ENCODE assay signal across 16 mouse cellular contexts in the genomic region with DNA sequence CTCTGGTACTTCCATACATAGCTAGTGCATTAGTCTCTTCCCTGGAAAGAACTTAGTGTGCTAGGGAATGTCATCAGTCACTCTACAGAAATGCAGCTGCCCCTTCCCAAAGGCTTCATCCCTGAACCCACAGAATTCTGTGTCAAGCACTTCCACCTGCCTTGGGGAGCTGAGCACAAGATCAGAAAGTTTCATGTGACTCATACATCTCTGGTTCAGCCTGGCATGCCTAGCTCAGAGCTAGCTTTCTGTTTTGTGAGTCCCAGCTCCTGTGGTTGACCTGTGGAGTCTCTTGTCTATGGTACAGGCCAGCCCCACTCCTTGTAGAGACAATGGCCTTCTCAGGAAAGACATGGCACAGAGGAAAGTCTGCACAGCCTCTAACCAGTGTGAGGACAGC.
"Had no signal": no experiment of that assay in that cellular context is flagged by ENCODE, and none has a peak within 500 bp of the region (broad histone marks: within the 10 kb centered on the region; RNA-seq: fewer than 3 reads in every experiment).

No protein-coding gene starts in this region.

- H3K36me3 ChIP-seq: neural tube, embryonic 13.5 days; neural tube, embryonic 15.5 days; stomach, embryonic 15.5 days had no signal

- DNase-seq: retina, postnatal 1 day; right cerebral cortex, adult 18-20 months; right cerebral cortex, postnatal 14 days; right cerebral cortex, postnatal 25 days; right cerebral cortex, postnatal 4 days; spleen, adult 18-20 months; thymus, adult 18-20 months; thymus, adult 2 months; thymus, postnatal 14 days; thymus, postnatal 25 days; thymus, postnatal 36 days; thymus, postnatal 4 days had no signal

- H3K9me3 ChIP-seq: neural tube, embryonic 13.5 days; neural tube, embryonic 15.5 days; stomach, embryonic 15.5 days had no signal

- H3K27ac ChIP-seq: neural tube, embryonic 13.5 days; neural tube, embryonic 15.5 days; stomach, embryonic 15.5 days; stomach, postnatal 0 days had no signal

- H3K4me1 ChIP-seq: neural tube, embryonic 13.5 days; neural tube, embryonic 15.5 days; stomach, embryonic 15.5 days had no signal

- H3K27me3 ChIP-seq: neural tube, embryonic 15.5 days; stomach, embryonic 15.5 days had no signal

- H3K4me3 ChIP-seq: neural tube, embryonic 13.5 days; neural tube, embryonic 15.5 days; stomach, embryonic 15.5 days had no signal
